Mouse (Mus musculus) G1E (cell line): ENCODE measurements around the gene Tns1. TPM values are rescaled to one million over a fixed set of nuclear protein-coding genes. Genes with fewer than 3 reads are reported as not detected.

Source experiments
- ATAC-seq: 2 replicates; pipeline ENCODE4 v1.8.0; 2016; ENCODE audit warnings: mild to moderate bottlenecking; ENCODE audit not compliant: insufficient number of reproducible peaks, poor library complexity, low FRiP score, severe bottlenecking; ENCODE audit errors: extremely low read depth
- DNase-seq: peaks from one replicate; pipeline ENCODE4 v3.0.0; 2012; ENCODE audit warnings: low spot score
- H3K27me3 ChIP-seq: 2 replicates; pipeline ENCODE4 v1.6.1; 2012; ENCODE audit warnings: mild to moderate bottlenecking, low read length, inconsistent platforms; ENCODE audit not compliant: insufficient read depth
- H3K36me3 ChIP-seq: replicated peaks from 2 replicates; pipeline ENCODE3; 2012; ENCODE audit warnings: mild to moderate bottlenecking, inconsistent platforms
- H3K4me1 ChIP-seq: 2 replicates; pipeline ENCODE4 v1.6.1; 2012; ENCODE audit warnings: low read depth, low read length, inconsistent platforms, mixed read lengths; ENCODE audit not compliant: insufficient read depth
- H3K4me3 ChIP-seq: 2 replicates; pipeline ENCODE4 v1.5.1; 2012; ENCODE audit warnings: low read depth, mild to moderate bottlenecking, inconsistent platforms, low read length, moderate library complexity, mixed read lengths
- H3K9me3 ChIP-seq: replicated peaks from 2 replicates; pipeline ENCODE4 v1.6.1; 2012; ENCODE audit warnings: inconsistent platforms
- CTCF ChIP-seq: IDR thresholded peaks from 2 replicates; pipeline ENCODE4 v1.5.1; 2012; ENCODE audit warnings: low read depth, low read length, inconsistent platforms, mixed read lengths
- GATA1 ChIP-seq: IDR thresholded peaks from 2 replicates; pipeline ENCODE4 v1.6.1; 2012; ENCODE audit warnings: borderline replicate concordance, low read length, inconsistent platforms, mixed read lengths
- GATA2 ChIP-seq: IDR thresholded peaks from 2 replicates; pipeline ENCODE4 v1.6.1; 2012; ENCODE audit warnings: low read depth, low read length, inconsistent platforms, borderline replicate concordance
- POLR2AphosphoS5 ChIP-seq: IDR thresholded peaks from 2 replicates; pipeline ENCODE4 v1.6.1; 2012; ENCODE audit warnings: low read depth, low read length, inconsistent platforms; ENCODE audit not compliant: insufficient replicate concordance
- TAL1 ChIP-seq: conservative IDR thresholded peaks from 2 replicates; pipeline ENCODE4 v1.6.1; 2012; ENCODE audit warnings: low read depth, low read length, inconsistent platforms, mixed read lengths
- polyA plus RNA-seq: library from polyadenylated mRNA; stranded (reverse); fragments of >175 nt; gene quantifications from 2 replicates; pipeline ENCODE4 v1.2.3, GENCODE M21; 2012
- total RNA-seq, 2 experiments: library from RNA; stranded (forward) in 1 of 2; stranded (reverse) in 1 of 2; fragments of 200-1000 nt in 1 of 2; fragments of >200 nt in 1 of 2; fragmentation: Nextera tagmentation in 1 of 2; gene quantifications; 2 replicates each; pipeline ENCODE4 v1.2.3; 2014 to 2017

Tns1 gene
- total and polyA plus RNA-seq, 3 experiments, result 0.55 to 27.2 (median 1.7) TPM

DNA sequence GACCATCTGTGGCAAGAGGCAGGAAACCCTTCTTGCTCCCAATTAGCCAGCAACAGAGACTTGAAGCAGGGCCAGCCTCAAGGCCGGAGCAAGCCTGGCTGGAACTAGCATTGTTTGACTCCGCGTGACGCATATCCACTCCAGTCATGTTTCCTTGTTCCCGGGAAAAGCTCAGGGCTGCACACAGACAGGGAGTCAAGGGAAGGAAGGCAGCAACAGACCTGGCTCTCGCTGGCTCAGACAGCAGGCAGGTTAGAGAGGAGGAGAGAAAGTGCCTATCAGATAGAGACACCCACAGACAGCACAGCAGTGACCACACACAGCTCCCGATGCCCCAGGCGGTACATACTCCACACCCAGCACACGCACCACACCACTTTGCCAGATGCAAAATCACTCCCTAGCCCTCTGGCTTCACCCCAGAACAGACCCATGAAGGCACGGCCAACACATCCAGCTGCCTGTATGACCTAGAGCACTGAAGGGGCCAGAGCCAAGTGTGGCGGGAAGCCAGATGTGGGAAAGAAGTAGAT is 96.6 kb downstream of the Tns1 start:
- TF ChIP-seq POLR2AphosphoS5 (no peak), GATA1 (no peak), GATA2 (no peak), TAL1 (no peak), CTCF (no peak)
- no peaks in the 10 kb centered on the region for H3K4me1 ChIP-seq
- no peak for DNase-seq
- H3K27me3 ChIP-seq, result peaks cover 8% of the 10 kb centered on the region; the same call in 1 of the 2 replicates
- H3K9me3 ChIP-seq, result no peaks in the 10 kb centered on the region
- ATAC-seq, result no peak
- H3K4me3 ChIP-seq, result no peak overlapping the region
- H3K36me3 ChIP-seq, result no peaks in the 10 kb centered on the region

DNA sequence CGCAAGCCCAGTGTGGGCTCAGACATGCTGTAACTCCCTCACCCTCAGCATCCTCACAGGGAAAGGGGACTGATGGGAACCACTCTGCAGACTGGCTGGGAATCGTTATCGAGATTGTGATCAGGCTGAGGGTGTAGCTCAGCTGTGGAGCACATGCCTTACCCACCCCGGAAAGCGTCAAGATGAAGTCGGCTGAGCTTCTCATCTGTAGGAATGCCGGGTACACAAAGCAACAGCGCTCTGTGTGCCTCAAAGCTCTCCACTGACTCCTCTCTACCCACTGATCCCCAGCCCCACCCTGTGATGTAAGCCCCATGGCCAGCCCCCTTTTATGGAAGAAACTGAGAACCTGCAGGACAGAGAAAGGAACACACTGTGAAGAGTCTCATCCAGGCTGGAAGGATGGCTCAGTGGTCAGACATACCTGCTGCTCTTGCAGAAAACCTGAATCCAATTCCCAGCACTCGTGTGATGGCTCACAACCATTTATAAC is 97.5 kb downstream of the Tns1 start:
- no peak for TF ChIP-seq TAL1
- no peak for TF ChIP-seq GATA1
- no peak for TF ChIP-seq POLR2AphosphoS5
- TF ChIP-seq GATA2, result no peak
- TF ChIP-seq CTCF, result no peak
- DNase-seq, result no peak
- peaks cover 8% of the 10 kb centered on the region; the same call in 1 of the 2 replicates for H3K27me3 ChIP-seq
- ATAC-seq, result no peak
- H3K4me3 ChIP-seq, result no peak overlapping the region
- no peaks in the 10 kb centered on the region for H3K9me3 ChIP-seq
- no peaks in the 10 kb centered on the region for H3K36me3 ChIP-seq
- no peaks in the 10 kb centered on the region for H3K4me1 ChIP-seq

DNA sequence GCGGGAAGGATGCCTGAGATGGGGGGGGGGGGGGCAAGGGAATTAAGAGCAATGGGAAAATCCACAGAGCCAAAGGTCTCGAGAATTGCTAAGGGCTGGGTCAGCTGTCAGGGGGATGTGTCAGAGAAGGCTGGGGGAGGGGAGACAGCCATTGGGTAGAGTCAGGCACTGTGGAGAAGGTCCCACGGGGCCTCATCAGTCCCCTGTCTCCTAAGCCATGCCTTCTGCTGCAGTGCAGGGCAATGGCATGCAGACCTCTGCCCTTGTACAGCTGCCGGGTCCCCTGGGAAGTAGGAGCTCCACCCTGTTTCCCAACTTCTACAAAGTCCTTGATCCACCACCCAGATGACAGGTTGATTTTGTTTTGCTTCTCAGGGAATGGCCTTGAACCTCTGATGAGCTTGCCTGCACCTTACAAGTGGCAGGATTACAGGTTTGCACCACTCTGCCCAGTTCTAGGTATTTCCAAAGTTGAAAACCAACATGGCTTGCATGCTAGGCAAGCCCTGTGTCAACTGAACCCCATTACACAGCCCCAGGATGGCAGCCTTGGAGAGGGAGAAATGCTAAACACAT is 98.5 kb downstream of the Tns1 start:
- H3K9me3 ChIP-seq, result no peaks in the 10 kb centered on the region
- H3K4me3 ChIP-seq, result no peak overlapping the region
- TF ChIP-seq POLR2AphosphoS5 (no peak), CTCF (no peak)
- ATAC-seq (no peak), DNase-seq (no peak)
- no peaks in the 10 kb centered on the region for H3K4me1 ChIP-seq
- H3K36me3 ChIP-seq, result no peaks in the 10 kb centered on the region
- peaks cover 8% of the 10 kb centered on the region; the same call in 1 of the 2 replicates for H3K27me3 ChIP-seq

DNA sequence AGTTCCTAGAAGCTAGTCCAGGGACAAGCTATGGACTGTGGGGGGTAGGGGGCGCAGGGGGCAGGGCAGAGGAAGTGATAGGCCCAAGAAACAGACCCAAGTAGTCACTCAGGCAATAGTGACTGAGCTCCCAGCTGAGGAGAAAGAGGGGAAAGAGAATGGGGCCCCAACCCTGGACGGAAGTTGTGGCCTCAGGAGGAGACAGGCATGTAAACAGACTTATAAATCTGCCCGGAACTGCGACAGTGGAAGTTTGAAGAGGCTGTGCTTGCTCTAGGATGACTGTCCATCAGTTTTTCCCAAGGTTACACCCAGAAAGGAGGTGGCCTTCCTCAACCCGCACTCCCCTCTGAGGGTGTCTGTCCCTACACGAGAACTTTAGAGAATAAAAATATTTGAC is 99.0 kb downstream of the Tns1 start:
- TF ChIP-seq CTCF (no peak), GATA2 (no peak)
- Histone ChIP-seq H3K4me1 (no peaks in the 10 kb centered on the region), H3K27me3 (peaks cover 10% of the 10 kb centered on the region; the same call in 1 of the 2 replicates), H3K9me3 (no peaks in the 10 kb centered on the region), H3K4me3 (no peak overlapping the region), H3K36me3 (no peaks in the 10 kb centered on the region)
- DNase-seq (no peak), ATAC-seq (no peak)

DNA sequence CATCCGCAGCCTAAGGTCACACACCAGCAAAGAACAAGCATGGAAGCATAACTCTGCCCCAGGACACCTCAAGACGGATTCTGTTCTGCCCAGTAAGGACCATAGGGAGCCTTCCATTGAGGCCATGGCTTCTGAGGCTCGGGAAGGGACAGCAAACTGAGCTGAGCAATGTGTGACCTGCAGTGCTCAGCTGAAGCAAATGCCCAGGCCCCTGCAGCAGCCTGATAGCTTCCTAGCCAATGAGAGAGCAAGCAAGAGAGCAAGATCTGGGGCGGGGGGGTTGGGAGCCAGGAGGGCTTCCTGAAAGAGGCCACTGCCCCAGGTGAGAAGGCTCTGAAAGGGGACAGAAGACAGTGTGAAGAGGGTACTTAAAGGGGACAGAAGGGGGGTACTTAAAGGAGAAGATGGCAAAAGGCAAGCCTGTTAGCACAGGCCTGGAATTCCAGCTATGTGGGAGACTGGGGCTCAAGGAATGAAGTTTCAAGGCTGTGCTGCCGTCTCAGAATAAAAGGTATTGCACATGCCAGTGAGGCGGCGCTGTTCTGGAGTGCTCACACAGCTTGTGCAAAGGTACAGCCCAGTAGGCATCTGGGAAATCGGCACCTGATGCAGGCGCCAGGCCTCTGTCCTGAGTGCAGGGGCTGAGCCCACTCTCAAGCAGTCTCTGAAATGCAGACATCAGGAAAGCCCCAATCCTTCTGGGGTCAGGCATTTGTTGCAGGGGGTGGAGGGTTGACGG is 99.6 kb downstream of the Tns1 start:
- DNase-seq, result no peak
- Histone ChIP-seq H3K9me3 (no peaks in the 10 kb centered on the region), H3K4me3 (no peak overlapping the region), H3K4me1 (no peaks in the 10 kb centered on the region), H3K36me3 (no peaks in the 10 kb centered on the region), H3K27me3 (peaks cover 11% of the 10 kb centered on the region; the same call in 1 of the 2 replicates)
- no peak for TF ChIP-seq GATA1
- TF ChIP-seq CTCF, result no peak
- no peak for TF ChIP-seq GATA2
- TF ChIP-seq POLR2AphosphoS5, result no peak
- TF ChIP-seq TAL1, result no peak
- ATAC-seq, result no peak

DNA sequence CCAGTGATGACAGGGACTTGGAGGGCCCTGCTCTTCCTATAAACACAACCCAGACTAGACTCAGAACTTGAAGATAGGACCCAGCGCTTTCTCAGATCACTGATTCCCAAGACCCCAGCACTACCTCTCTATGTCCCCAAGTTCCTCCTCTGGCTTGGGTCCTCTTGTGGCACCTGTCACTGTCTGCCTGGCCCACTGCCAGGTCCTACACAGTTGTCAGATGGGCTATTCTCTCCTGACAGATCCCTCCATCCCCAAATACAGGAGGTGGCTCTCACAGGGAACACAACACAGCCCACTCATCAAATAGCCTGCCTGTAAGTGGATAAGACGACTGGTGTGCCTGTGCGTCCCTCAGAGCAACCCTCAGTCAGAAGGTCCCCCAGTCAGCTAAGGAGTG is 101.3 kb downstream of the Tns1 start:
- Histone ChIP-seq H3K9me3 (no peaks in the 10 kb centered on the region), H3K4me3 (no peak overlapping the region), H3K27me3 (peaks cover 11% of the 10 kb centered on the region; the same call in 1 of the 2 replicates), H3K36me3 (no peaks in the 10 kb centered on the region), H3K4me1 (no peaks in the 10 kb centered on the region)
- TF ChIP-seq GATA2 (no peak), GATA1 (no peak), TAL1 (no peak), POLR2AphosphoS5 (no peak), CTCF (no peak)
- DNase-seq (no peak), ATAC-seq (no peak)

DNA sequence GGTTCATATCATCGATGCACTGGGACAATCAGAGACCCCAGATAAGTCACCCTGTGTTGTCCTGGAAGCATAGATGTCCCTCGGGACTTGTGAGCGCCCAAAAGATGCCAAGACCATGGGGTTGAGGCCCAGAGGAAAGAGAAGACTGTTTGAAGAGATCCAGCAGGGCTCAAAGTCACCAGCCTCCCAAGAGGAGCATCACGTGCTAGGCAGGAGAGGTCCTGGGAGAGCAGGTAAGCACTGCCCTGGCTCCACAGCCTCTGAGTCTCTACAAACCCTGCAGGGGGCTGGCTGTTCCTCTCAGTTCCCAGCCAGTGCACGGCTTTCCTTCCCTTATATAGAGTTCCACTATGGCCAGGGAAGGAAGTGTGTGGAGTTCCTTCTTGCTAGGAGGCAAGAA is 101.7 kb downstream of the Tns1 start:
- DNase-seq (no peak), ATAC-seq (no peak)
- H3K4me3 ChIP-seq, result no peak overlapping the region
- TF ChIP-seq POLR2AphosphoS5 (no peak), GATA2 (no peak), TAL1 (no peak), GATA1 (no peak), CTCF (no peak)
- no peaks in the 10 kb centered on the region for H3K9me3 ChIP-seq
- no peaks in the 10 kb centered on the region for H3K36me3 ChIP-seq
- peaks cover 8% of the 10 kb centered on the region; the same call in 1 of the 2 replicates for H3K27me3 ChIP-seq
- no peaks in the 10 kb centered on the region for H3K4me1 ChIP-seq
